ENCODE assay signal across 8 mouse cellular contexts in genomic region chr11:70214191-70214855, GRCm38 (mm10). TPM values are rescaled to one million over a fixed set of nuclear protein-coding genes. Genes with fewer than 3 reads are reported as not detected.
DNase-seq lines count a peak whose midpoint lies in the region; ATAC-seq and TF ChIP-seq lines count a peak whose summit lies in the region.

No protein-coding gene starts in this region.

- peak overlapping the region; percentile 57 for H3K9ac ChIP-seq in limb, embryonic 12.5 days (replicated peaks)

- no peak; the same call in 1 of the 2 replicates for TF ChIP-seq POLR2A in olfactory bulb, adult 2 months (IDR thresholded peaks at IDR 0.05; ENCODE audit: insufficient read depth, low read depth, low read length)

- no peaks in the 10 kb centered on the region for H3K9me3 ChIP-seq in hindbrain, embryonic 10.5 days
- no peaks in the 10 kb centered on the region for H3K9me3 ChIP-seq in limb, embryonic 12.5 days

- H3K4me2 ChIP-seq in limb, embryonic 12.5 days: peak overlapping the region; percentile 71

- DNase-seq in ovary, postnatal 36 days (ENCODE audit: low spot score): peak; percentile 52
- DNase-seq in ovary, postnatal 10 days (ENCODE audit: low spot score): no peak
- DNase-seq in hindbrain, embryonic 10.5 days (ENCODE audit: low spot score): peak; percentile 52
- no peak for DNase-seq in left cerebral cortex, adult 8-10 months (ENCODE audit: low spot score in 2 of 2)

- 0 out of 2 replicates have a peak, but pooled peaks have one; percentile 4 for ATAC-seq in common myeloid progenitor, adult 5-6 weeks (replicated peaks; ENCODE audit: low read depth, poor library complexity, severe bottlenecking)
- ATAC-seq in limb, embryonic 12.5 days (ENCODE audit: insufficient number of reproducible peaks, insufficient read depth, low FRiP score, low TSS enrichment, low read depth): peak; percentile 49; the same call in 1 of the 2 replicates
- ATAC-seq in megakaryocyte, adult 5-6 weeks (ENCODE audit: poor library complexity, severe bottlenecking): no peak

- peaks cover 36% of the 10 kb centered on the region for H3K4me1 ChIP-seq in hindbrain, embryonic 10.5 days (replicated peaks)
- peaks cover 26% of the 10 kb centered on the region for H3K4me1 ChIP-seq in limb, embryonic 12.5 days (replicated peaks)
- H3K4me1 ChIP-seq in olfactory bulb, adult 2 months (ENCODE audit: control insufficient read depth, insufficient read depth, low read length): peaks cover 31% of the 10 kb centered on the region

- peaks cover 22% of the 10 kb centered on the region for H3K36me3 ChIP-seq in hindbrain, embryonic 10.5 days
- H3K36me3 ChIP-seq in limb, embryonic 12.5 days: peaks cover 27% of the 10 kb centered on the region; the same call in 1 of the 2 replicates

- peaks cover 73% of the 10 kb centered on the region for H3K27me3 ChIP-seq in hindbrain, embryonic 10.5 days (ENCODE audit: insufficient read depth, poor library complexity, severe bottlenecking)
- H3K27me3 ChIP-seq in limb, embryonic 12.5 days: peaks cover 67% of the 10 kb centered on the region

- peak overlapping the region; percentile 60; the same call in 1 of the 2 replicates for H3K27ac ChIP-seq in hindbrain, embryonic 10.5 days
- no peak overlapping the region for H3K27ac ChIP-seq in limb, embryonic 12.5 days
- no peak overlapping the region for H3K27ac ChIP-seq in olfactory bulb, adult 2 months (ENCODE audit: insufficient read depth, low read depth, low read length)

- no peak for TF ChIP-seq CTCF in olfactory bulb, adult 2 months (IDR thresholded peaks at IDR 0.05; ENCODE audit: insufficient read depth, low read depth, low read length)

- WGBS in hindbrain, embryonic 10.5 days: under 1% methylated on average over 46 of the region's 46 CpGs
- WGBS in limb, embryonic 12.5 days: 1% methylated on average over 46 of the region's 46 CpGs
- WGBS in olfactory bulb, adult 2 months: 2% methylated on average over 46 of the region's 46 CpGs

- H3K4me3 ChIP-seq in hindbrain, embryonic 10.5 days: peak overlapping the region; percentile 50
- H3K4me3 ChIP-seq in limb, embryonic 12.5 days (replicated peaks): peak overlapping the region; percentile 41
- peak overlapping the region; percentile 49 for H3K4me3 ChIP-seq in olfactory bulb, adult 2 months (ENCODE audit: insufficient read depth, low read depth, low read length)

RNA-seq across cellular contexts. Expression of gene Slc16a11, which starts 1.8 kb away (rescaled TPM):
- total RNA-seq in common myeloid progenitor, adult 5-6 weeks (2017): 0.49 and 0.78 TPM in 2 replicates
- 0.93 and 1.5 TPM in 2 replicates for polyA plus RNA-seq in hindbrain, embryonic 10.5 days (2016; fragmentation: Nextera tagmentation; extraction: Ambion mirVana)
- 1.5 and 1.8 TPM in 2 replicates for polyA plus RNA-seq in limb, embryonic 12.5 days (2016; fragmentation: Nextera tagmentation; extraction: Ambion mirVana)
- polyA plus RNA-seq in olfactory bulb, adult 2 months (2012; ENCODE audit: insufficient read depth, insufficient read length, low replicate concordance, missing spikeins): not detected in 2 replicates
- total RNA-seq in megakaryocyte, adult 5-6 weeks (2015): not detected in 2 replicates
- not detected in 2 replicates for total RNA-seq in megakaryocyte, adult 5-6 weeks (2017)
- 10 to 100 TPM; 32.3 to 43.4 (median 36.5) TPM for total RNA-seq in left cerebral cortex, adult 8-10 months (2022)

RNA-seq across cellular contexts. Expression of gene Slc16a13, which starts 6.5 kb away (rescaled TPM):
- total RNA-seq in common myeloid progenitor, adult 5-6 weeks (2017): 4.1 and 4.8 TPM in 2 replicates
- 15.7 and 18.0 TPM in 2 replicates for polyA plus RNA-seq in hindbrain, embryonic 10.5 days (2016; fragmentation: Nextera tagmentation; extraction: Ambion mirVana)
- 16.1 and 18.5 TPM in 2 replicates for polyA plus RNA-seq in limb, embryonic 12.5 days (2016; fragmentation: Nextera tagmentation; extraction: Ambion mirVana)
- not detected in 2 replicates for polyA plus RNA-seq in olfactory bulb, adult 2 months (2012; ENCODE audit: insufficient read depth, insufficient read length, low replicate concordance, missing spikeins)
- total RNA-seq in megakaryocyte, adult 5-6 weeks (2015): 1.9 and 2.5 TPM in 2 replicates
- total RNA-seq in megakaryocyte, adult 5-6 weeks (2017): 2.3 and 7.7 TPM in 2 replicates
- 10 to 100 TPM in 1 of 4 experiments, 1 to 10 TPM in 3; 7.6 to 10.4 (median 8.5) TPM for total RNA-seq in left cerebral cortex, adult 8-10 months (2022)

RNA-seq across cellular contexts. Expression of gene Bcl6b, which starts 15.3 kb away (rescaled TPM):
- total RNA-seq in common myeloid progenitor, adult 5-6 weeks (2017): 0.41 and 0.82 TPM in 2 replicates
- polyA plus RNA-seq in hindbrain, embryonic 10.5 days (2016; fragmentation: Nextera tagmentation; extraction: Ambion mirVana): 5.5 and 5.6 TPM in 2 replicates
- polyA plus RNA-seq in limb, embryonic 12.5 days (2016; fragmentation: Nextera tagmentation; extraction: Ambion mirVana): 7.1 and 8.2 TPM in 2 replicates
- not detected in 2 replicates for polyA plus RNA-seq in olfactory bulb, adult 2 months (2012; ENCODE audit: insufficient read depth, insufficient read length, low replicate concordance, missing spikeins)
- 0.04 and 0.27 TPM in 2 replicates for total RNA-seq in megakaryocyte, adult 5-6 weeks (2015)
- total RNA-seq in megakaryocyte, adult 5-6 weeks (2017): not detected in 2 replicates
- 1 to 10 TPM; 1.0 to 2.2 (median 1.9) TPM for total RNA-seq in left cerebral cortex, adult 8-10 months (2022)

RNA-seq across cellular contexts. Expression of gene 0610010K14Rik, which starts 23.4 kb away (rescaled TPM):
- 43.5 and 49.9 TPM in 2 replicates for total RNA-seq in common myeloid progenitor, adult 5-6 weeks (2017)
- polyA plus RNA-seq in hindbrain, embryonic 10.5 days (2016; fragmentation: Nextera tagmentation; extraction: Ambion mirVana): 240 and 261 TPM in 2 replicates
- polyA plus RNA-seq in limb, embryonic 12.5 days (2016; fragmentation: Nextera tagmentation; extraction: Ambion mirVana): 215 and 222 TPM in 2 replicates
- not detected in 2 replicates for polyA plus RNA-seq in olfactory bulb, adult 2 months (2012; ENCODE audit: insufficient read depth, insufficient read length, low replicate concordance, missing spikeins)
- 74.4 and 77.6 TPM in 2 replicates for total RNA-seq in megakaryocyte, adult 5-6 weeks (2015)
- total RNA-seq in megakaryocyte, adult 5-6 weeks (2017): 25.6 and 31.5 TPM in 2 replicates
- total RNA-seq in left cerebral cortex, adult 8-10 months (2022): 10 to 100 TPM; 41.0 to 46.9 (median 42.0) TPM

RNA-seq across cellular contexts. Expression of gene Gm21988, which starts 25.3 kb away (rescaled TPM):
- not detected in 2 replicates for total RNA-seq in common myeloid progenitor, adult 5-6 weeks (2017)
- 10.0 and 14.5 TPM in 2 replicates for polyA plus RNA-seq in hindbrain, embryonic 10.5 days (2016; fragmentation: Nextera tagmentation; extraction: Ambion mirVana)
- 9.9 and 10.4 TPM in 2 replicates for polyA plus RNA-seq in limb, embryonic 12.5 days (2016; fragmentation: Nextera tagmentation; extraction: Ambion mirVana)
- polyA plus RNA-seq in olfactory bulb, adult 2 months (2012; ENCODE audit: insufficient read depth, insufficient read length, low replicate concordance, missing spikeins): not detected in 2 replicates
- total RNA-seq in megakaryocyte, adult 5-6 weeks (2015): 4.0 and 5.2 TPM in 2 replicates
- total RNA-seq in megakaryocyte, adult 5-6 weeks (2017): 0.11 and 4.3 TPM in 2 replicates
- 1 to 10 TPM; 3.2 to 5.1 (median 3.8) TPM for total RNA-seq in left cerebral cortex, adult 8-10 months (2022)

Comparison
In these comparisons a context has a peak if more than half of its experiments do, and no peak if none do; other contexts are left out.
1. DNase-seq: peak in ovary, postnatal 36 days (single experiment) and hindbrain, embryonic 10.5 days (single experiment); none in ovary, postnatal 10 days (single experiment) and left cerebral cortex, adult 8-10 months (0 of 2).
2. RNA of gene Slc16a11, which starts 1.8 kb away (total RNA-seq): 32.3 to 43.4 TPM in left cerebral cortex, adult 8-10 months; 0.49 to 0.78 TPM in common myeloid progenitor, adult 5-6 weeks and not detected in megakaryocyte, adult 5-6 weeks; every median in the first group is over 10 times any median in the second.
3. Peak in every context shown above with its lines, with median percentiles within 50 percentile points of each other: H3K4me3 ChIP-seq.